Mouse (Mus musculus): ENCODE measurements around the gene Gm28102. TPM values are rescaled to one million over a fixed set of nuclear protein-coding genes. Genes with fewer than 3 reads are reported as not detected.
"Not testable (repeated sequence)": the region's sequence is repeated elsewhere in the genome, so short reads cannot be mapped to it uniquely, and the experiment has no call there.

The Gm28102 gene
- not detected in 2 replicates for total RNA-seq (2017)

GRCm38 (mm10) chrY:88053015-88053414 lies at the start of gene Gm28102:
Gene Gm28102, plus strand, starts transcription at chrY:88053315.
- not testable (repeated sequence) for ATAC-seq (ENCODE audit: extremely low read depth, insufficient number of reproducible peaks, low FRiP score, poor library complexity, severe bottlenecking)

Data from neutrophil, adult 5-6 weeks (primary cell).